Mouse (Mus musculus) ovary, postnatal 10 days (tissue): ENCODE measurements around the gene Abcd3.

ENCODE experiments used
- DNase-seq: peaks from one replicate; pipeline ENCODE4 v3.0.0; 2022; ENCODE audit warnings: low spot score

The Abcd3 gene

GRCm38 (mm10) chr3:121712222-121712621, 102.9 kb downstream of the Abcd3 start:
- DNase-seq: no peak

- DNase-seq: no peak
Measured at GRCm38 (mm10) chr3:121710894-121711531, 104.1 kb downstream of the Abcd3 start.
